Mouse (Mus musculus): ENCODE data around the gene Depdc1a.

GRCm38 (mm10) chr3:159508899-159509298 lies 13.7 kb downstream of the Depdc1a start:
- TF ChIP-seq POLR2A (IDR thresholded peaks at IDR 0.05; ENCODE audit: low read depth, low read length), result no peak
- no peak for TF ChIP-seq CTCF (IDR thresholded peaks at IDR 0.05; ENCODE audit: extremely low read depth, insufficient read length, insufficient replicate concordance, low read depth, low read length)

Measured in small intestine, adult 2 months (tissue).